Mouse (Mus musculus) urinary bladder, postnatal 14 days (tissue): ENCODE measurements around the gene Sod1.

Experiments
- DNase-seq: peaks from one replicate; pipeline ENCODE4 v3.0.0; 2021; ENCODE audit warnings: low spot score

Sod1 gene

GRCm38 (mm10) chr16:90258950-90259349, 38.4 kb downstream of the Sod1 start:
- DNase-seq = no peak

- DNase-seq = no peak
Observed at GRCm38 (mm10) chr16:90259623-90260022, 39.1 kb downstream of the Sod1 start.

GRCm38 (mm10) chr16:90260097-90260496, 39.5 kb downstream of the Sod1 start:
- no peak for DNase-seq

GRCm38 (mm10) chr16:90261791-90262190, 41.2 kb downstream of the Sod1 start:
- no peak for DNase-seq

GRCm38 (mm10) chr16:90264021-90264420, 43.5 kb downstream of the Sod1 start:
- DNase-seq = no peak

- DNase-seq = no peak
Observed at GRCm38 (mm10) chr16:90265106-90265505, 44.6 kb downstream of the Sod1 start.

- no peak for DNase-seq
Observed at GRCm38 (mm10) chr16:90266581-90266980, 46.0 kb downstream of the Sod1 start.

- no peak for DNase-seq
Observed at GRCm38 (mm10) chr16:90275521-90275920, 55.0 kb downstream of the Sod1 start.
